Mouse (Mus musculus) midbrain, embryonic 11.5 days (tissue): ENCODE data around the gene B3galt5. TPM values are rescaled to one million over a fixed set of nuclear protein-coding genes. Genes with fewer than 3 reads are reported as not detected.

Source experiments
- ATAC-seq: fragments of 200-750 bp; cut with Nextera tagmentation; 2 replicates; pipeline ENCODE4 v1.8.0; 2017; ENCODE audit warnings: moderate TSS enrichment, moderate library complexity; ENCODE audit not compliant: low FRiP score
- DNase-seq: peaks from one replicate; pipeline ENCODE4 v3.0.0; 2015; ENCODE audit warnings: low spot score; ENCODE audit errors: missing footprints
- H3K27ac ChIP-seq: fragments of 300-500 bp; sonication (generic); 2 replicates; pipeline ENCODE4 v1.5.1; 2014; ENCODE audit warnings: low read depth, low read length
- H3K27me3 ChIP-seq: fragments of 300-500 bp; sonication (generic); 2 replicates; pipeline ENCODE4 v1.6.1; 2014; ENCODE audit warnings: mild to moderate bottlenecking, low read length, moderate library complexity, mixed read lengths; ENCODE audit not compliant: control insufficient read depth, insufficient read depth
- H3K36me3 ChIP-seq: fragments of 300-500 bp; sonication (generic); 2 replicates; pipeline ENCODE4 v1.6.1; 2014; ENCODE audit warnings: mild to moderate bottlenecking, low read length, moderate library complexity, mixed read lengths; ENCODE audit not compliant: control insufficient read depth, insufficient read depth
- H3K4me1 ChIP-seq: fragments of 300-500 bp; sonication (generic); 2 replicates; pipeline ENCODE4 v1.6.1; 2014; ENCODE audit warnings: low read length; ENCODE audit not compliant: control insufficient read depth, insufficient read depth
- H3K4me2 ChIP-seq: fragments of 300-500 bp; sonication (generic); 2 replicates; pipeline ENCODE4 v1.6.1; 2014; ENCODE audit warnings: mild to moderate bottlenecking, moderate library complexity
- H3K4me3 ChIP-seq: fragments of 300-500 bp; sonication (generic); 2 replicates; pipeline ENCODE4 v1.5.1; 2014; ENCODE audit warnings: low read depth, low read length
- H3K9ac ChIP-seq: fragments of 300-500 bp; sonication (generic); 2 replicates; pipeline ENCODE4 v1.6.1; 2014; ENCODE audit warnings: low read length
- H3K9me3 ChIP-seq: fragments of 300-500 bp; sonication (generic); 2 replicates; pipeline ENCODE4 v1.6.1; 2016; ENCODE audit warnings: low read length; ENCODE audit not compliant: control insufficient read depth
- WGBS: fragments of 180-500 bp; shearing (Covaris S2); extraction: QIAGEN DNeasy Blood & Tissue Kit; methylation state at CpG from one replicate; pipeline ENCODE4 v1.1.7; 2014; 5-methylcytosine and 5-hydroxymethylcytosine counted together
- polyA plus RNA-seq: library from polyadenylated mRNA; unstranded; fragments of >200 nt; fragmentation: Nextera tagmentation; extraction: Ambion mirVana; gene quantifications from 2 replicates; pipeline ENCODE4 v1.2.1, GENCODE M21; 2014

B3galt5 gene
- polyA plus RNA-seq, 1 experiment from 2014 or later = 0.70 TPM

DNA sequence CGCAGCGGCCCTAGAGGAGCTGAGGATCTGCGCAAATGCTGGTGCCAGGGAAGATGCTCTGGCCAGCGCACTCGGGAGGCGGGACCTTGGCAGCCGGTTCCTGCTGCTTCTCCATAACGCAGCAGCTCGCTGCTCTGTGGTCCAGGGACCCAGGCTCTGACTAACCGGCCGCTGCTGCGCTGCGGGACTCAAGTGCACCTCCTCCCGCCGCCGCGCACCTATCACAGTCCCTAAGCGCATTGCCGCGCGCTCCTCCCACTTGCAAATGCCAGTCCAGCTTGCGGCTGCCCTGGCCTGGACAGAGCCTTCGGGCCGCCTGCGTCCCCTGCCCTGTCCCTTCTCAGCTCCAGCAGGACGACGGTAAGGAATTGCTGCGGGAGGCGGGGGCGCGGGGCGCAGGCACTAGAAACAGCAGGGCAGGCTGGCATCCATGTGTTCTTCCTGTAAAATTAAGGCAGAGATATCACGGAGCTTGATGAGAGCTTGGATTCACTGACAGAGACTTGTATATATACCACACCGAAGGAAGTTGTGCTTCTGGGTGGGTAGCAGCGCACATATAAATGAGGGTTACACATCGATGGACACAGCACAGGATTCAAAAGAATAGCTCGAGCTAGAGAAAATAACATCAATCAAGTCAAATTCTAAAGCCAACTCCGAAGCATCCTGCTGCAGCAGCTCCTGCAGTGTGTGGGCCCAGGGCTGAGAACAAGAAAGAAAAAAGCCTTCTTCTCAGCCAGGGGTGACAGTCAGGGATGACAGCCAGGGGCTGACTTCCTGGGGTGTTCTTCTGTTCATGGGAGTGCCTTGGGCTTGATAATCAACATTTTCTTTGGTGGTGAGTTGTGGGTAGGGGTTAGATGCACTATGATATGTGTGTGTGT lies 45.4 kb downstream of the B3galt5 start:
- Histone ChIP-seq H3K27me3 (peaks cover 23% of the 10 kb centered on the region), H3K9ac (peak overlapping the region; percentile 61), H3K9me3 (no peaks in the 10 kb centered on the region), H3K27ac (no peak overlapping the region), H3K36me3 (no peaks in the 10 kb centered on the region), H3K4me2 (peak overlapping the region; percentile 81), H3K4me3 (peak overlapping the region; percentile 36), H3K4me1 (peaks cover 8% of the 10 kb centered on the region)
- ATAC-seq = peak; percentile 81
- DNase-seq = peak; percentile 94
- WGBS = 2% methylated on average over 38 of the region's 38 CpGs

DNA sequence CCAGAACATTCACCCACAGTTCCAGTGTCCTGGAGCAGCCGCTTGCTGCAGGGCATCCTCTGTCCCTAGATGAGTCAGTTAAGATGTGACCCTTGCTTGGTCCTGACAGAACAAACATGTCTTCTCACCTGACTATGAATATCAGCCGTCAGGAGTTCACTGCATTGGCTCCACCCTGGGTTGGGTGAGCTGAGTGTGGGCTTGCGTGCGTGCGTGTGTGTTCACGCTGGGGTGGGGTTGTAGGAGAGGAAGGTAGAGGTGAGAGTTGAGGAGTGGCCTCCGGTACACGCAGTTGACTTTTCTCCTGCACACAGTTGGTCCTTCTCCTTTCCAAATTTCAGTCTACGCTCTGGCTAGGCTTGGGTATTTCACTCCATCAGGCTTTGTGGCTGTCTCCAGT lies 47.0 kb downstream of the B3galt5 start:
- 92% methylated on average over 9 of the region's 9 CpGs for WGBS
- no peaks in the 10 kb centered on the region for H3K36me3 ChIP-seq
- no peak overlapping the region for H3K4me2 ChIP-seq
- no peak overlapping the region for H3K4me3 ChIP-seq
- H3K27ac ChIP-seq = no peak overlapping the region
- ATAC-seq (no peak), DNase-seq (no peak)
- peaks cover 23% of the 10 kb centered on the region for H3K27me3 ChIP-seq
- H3K4me1 ChIP-seq = peaks cover 8% of the 10 kb centered on the region
- no peaks in the 10 kb centered on the region for H3K9me3 ChIP-seq
- no peak overlapping the region for H3K9ac ChIP-seq

DNA sequence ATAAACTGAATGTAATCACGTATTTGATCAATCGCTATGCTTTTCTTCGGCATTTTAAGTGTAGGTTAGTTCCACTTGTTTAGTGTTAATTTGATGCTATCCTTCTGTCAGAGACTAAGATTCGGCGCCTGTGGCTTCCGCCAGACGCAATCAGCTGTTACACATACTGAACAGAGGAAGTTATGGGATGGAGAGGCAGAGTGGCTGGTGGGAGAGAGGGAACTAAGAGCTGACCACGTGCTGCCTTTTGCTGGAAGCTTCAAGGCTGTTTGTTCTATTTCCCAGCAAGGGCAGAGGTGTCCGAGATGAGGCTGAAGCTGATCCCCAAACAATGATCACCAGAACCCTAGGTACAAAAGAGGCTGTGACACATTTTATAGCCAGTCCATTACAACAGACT lies 56.3 kb downstream of the B3galt5 start:
- Histone ChIP-seq H3K27me3 (no peaks in the 10 kb centered on the region), H3K4me2 (no peak overlapping the region), H3K9ac (no peak overlapping the region), H3K9me3 (no peaks in the 10 kb centered on the region), H3K27ac (no peak overlapping the region), H3K4me3 (no peak overlapping the region), H3K36me3 (no peaks in the 10 kb centered on the region), H3K4me1 (no peaks in the 10 kb centered on the region)
- ATAC-seq = no peak
- no peak for DNase-seq
- WGBS = 80% methylated on average over 9 of the region's 9 CpGs

DNA sequence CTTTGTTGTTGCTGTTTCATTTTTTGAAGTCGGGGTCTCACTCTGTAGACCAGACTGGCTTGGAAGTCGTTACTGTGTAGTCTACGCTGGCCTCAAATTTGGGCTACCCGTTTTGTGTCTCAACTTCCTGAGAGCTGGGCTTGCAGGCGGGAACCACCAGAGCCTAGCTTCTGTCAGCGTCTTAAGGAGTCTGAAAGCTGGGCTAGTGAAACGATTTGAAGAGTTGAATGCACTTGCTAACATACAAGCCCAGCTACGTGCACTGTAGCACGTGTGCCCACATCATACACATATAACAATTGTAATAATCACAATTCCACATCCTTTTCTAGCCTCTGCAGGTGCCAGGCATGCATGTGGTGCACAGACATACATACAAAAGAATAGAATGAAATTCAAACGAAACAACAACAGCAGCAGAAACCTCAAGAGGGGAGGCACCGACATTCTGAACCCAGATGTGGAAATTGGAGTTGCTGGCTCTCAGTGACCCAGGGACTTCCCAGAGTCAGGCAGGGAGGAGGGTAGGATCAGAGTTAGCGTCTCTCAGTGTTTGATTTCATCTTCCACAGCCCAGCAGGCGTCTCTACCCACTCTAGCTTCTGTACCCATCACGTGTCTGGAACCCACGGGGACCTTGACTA lies 57.1 kb downstream of the B3galt5 start:
- DNase-seq (no peak), ATAC-seq (no peak)
- Histone ChIP-seq H3K9me3 (no peaks in the 10 kb centered on the region), H3K4me1 (no peaks in the 10 kb centered on the region), H3K27ac (no peak overlapping the region), H3K36me3 (no peaks in the 10 kb centered on the region), H3K27me3 (no peaks in the 10 kb centered on the region), H3K9ac (no peak overlapping the region), H3K4me2 (no peak overlapping the region), H3K4me3 (no peak overlapping the region)
- 75% methylated on average over 15 of the region's 15 CpGs for WGBS

DNA sequence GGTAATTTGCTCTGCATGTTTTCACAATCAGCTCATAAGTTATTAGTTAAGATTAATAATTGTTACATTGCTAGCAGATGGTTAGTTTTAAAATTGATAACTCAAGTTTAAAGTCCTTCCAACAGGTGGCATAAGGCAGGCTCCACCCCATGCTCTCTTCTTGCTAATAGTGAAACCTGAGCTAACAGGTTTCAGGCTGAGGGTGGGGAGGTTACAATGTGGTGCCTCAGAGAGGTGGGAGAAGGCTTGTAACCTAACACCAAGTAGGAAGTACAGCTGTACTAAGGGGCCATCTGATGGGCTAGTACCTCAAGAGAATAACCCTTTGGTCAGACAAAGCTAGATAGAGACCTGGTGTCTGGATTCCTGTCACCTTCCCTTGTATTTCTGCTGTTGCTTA lies 62.5 kb downstream of the B3galt5 start:
- H3K9ac ChIP-seq = no peak overlapping the region
- no peaks in the 10 kb centered on the region for H3K27me3 ChIP-seq
- no peak overlapping the region for H3K4me2 ChIP-seq
- H3K36me3 ChIP-seq = no peaks in the 10 kb centered on the region
- no peak for ATAC-seq
- no peaks in the 10 kb centered on the region for H3K9me3 ChIP-seq
- no peak overlapping the region for H3K4me3 ChIP-seq
- DNase-seq = no peak
- H3K4me1 ChIP-seq = no peaks in the 10 kb centered on the region
- H3K27ac ChIP-seq = no peak overlapping the region

DNA sequence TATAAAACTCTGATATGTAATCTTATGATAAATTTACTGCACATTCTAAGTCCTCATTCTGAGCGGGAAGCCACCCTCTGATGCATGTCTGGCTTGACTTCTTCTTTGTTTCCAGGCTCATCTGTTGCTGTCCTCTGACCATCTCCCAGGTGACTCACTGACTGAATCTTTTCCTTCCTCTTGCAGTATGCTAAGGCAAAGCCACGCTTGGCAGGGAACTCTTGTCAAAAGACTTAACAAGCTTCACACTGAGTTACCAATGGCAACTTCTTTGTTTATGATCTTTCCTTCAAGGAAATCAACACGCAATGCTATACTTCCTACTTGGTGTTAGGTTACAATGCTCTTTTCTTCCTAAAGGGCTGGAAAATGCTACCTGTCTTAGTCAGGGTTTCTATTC lies 63.0 kb downstream of the B3galt5 start:
- no peaks in the 10 kb centered on the region for H3K4me1 ChIP-seq
- H3K27ac ChIP-seq = no peak overlapping the region
- no peaks in the 10 kb centered on the region for H3K36me3 ChIP-seq
- DNase-seq (no peak), ATAC-seq (no peak)
- no peak overlapping the region for H3K4me2 ChIP-seq
- H3K4me3 ChIP-seq = no peak overlapping the region
- 67% methylated on average over 3 of the region's 3 CpGs for WGBS
- H3K9me3 ChIP-seq = no peaks in the 10 kb centered on the region
- no peak overlapping the region for H3K9ac ChIP-seq
- no peaks in the 10 kb centered on the region for H3K27me3 ChIP-seq

DNA sequence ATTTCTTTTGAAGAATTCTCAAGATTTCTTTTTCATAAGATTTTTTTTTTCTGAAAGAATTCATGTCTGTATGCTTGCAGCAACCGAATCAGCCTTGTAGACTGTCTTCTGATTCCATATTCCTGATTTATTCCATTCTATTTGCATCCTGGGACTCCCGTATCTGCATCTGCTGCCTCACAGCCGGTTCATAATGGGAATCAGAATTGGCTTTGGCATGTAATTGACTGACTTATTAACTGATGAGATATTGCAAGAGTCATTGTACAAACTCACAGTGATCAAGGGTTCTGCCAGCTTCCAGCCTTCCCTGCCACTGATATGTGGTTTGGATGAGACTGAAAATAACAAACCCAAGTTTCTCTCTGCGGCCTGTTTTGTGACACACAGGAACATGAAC lies 67.8 kb downstream of the B3galt5 start:
- Histone ChIP-seq H3K27me3 (no peaks in the 10 kb centered on the region), H3K36me3 (no peaks in the 10 kb centered on the region), H3K9ac (no peak overlapping the region), H3K9me3 (no peaks in the 10 kb centered on the region), H3K4me2 (no peak overlapping the region), H3K4me3 (no peak overlapping the region), H3K4me1 (no peaks in the 10 kb centered on the region), H3K27ac (no peak overlapping the region)
- ATAC-seq = no peak
- no peak for DNase-seq
- 88% methylated on average over 4 of the region's 4 CpGs for WGBS

DNA sequence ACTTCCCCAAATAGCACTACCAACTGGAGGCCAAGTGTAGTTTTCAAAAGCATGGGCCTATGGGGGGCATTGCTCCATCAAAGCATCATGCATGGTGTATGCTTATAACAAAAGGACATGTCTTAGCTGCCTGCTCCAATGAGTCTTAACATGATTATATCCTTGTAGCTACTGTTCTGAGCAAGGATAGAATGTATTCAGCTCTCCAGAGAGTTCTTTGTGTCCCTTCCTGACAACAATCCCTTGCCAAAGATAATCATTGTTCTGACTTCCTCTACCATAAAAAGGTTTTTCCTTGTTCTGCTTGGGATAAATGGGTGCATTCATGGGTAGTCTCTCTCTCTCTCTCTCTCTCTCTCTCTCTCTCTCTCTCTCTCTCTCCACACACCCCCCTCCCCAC lies 68.8 kb downstream of the B3galt5 start:
- H3K9ac ChIP-seq = no peak overlapping the region
- DNase-seq = no peak
- no peak overlapping the region for H3K27ac ChIP-seq
- no peak overlapping the region for H3K4me3 ChIP-seq
- no peaks in the 10 kb centered on the region for H3K36me3 ChIP-seq
- ATAC-seq = no peak
- H3K27me3 ChIP-seq = no peaks in the 10 kb centered on the region
- no peaks in the 10 kb centered on the region for H3K4me1 ChIP-seq
- H3K4me2 ChIP-seq = no peak overlapping the region
- no peaks in the 10 kb centered on the region for H3K9me3 ChIP-seq

DNA sequence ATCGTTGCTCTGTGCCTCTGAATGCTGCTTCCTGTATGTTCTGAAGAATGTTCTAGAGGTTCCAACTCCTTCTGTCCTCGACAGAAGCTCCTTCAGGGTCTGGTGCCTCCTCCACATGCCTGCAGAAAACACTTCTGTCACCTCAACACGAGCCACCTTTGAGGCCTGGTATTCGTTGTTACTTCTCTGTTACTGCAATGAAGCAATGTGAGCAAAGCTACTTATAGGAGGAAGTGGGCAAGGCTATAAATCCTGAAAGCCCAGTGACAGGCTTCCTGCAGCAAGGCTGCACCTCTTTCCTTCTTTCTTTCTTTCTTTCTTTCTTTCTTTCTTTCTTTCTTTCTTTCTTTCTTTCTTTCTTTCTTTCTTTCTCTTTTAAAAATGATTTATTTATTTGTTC lies 71.3 kb downstream of the B3galt5 start:
- ATAC-seq (no peak), DNase-seq (no peak)
- H3K27me3 ChIP-seq = no peaks in the 10 kb centered on the region
- H3K36me3 ChIP-seq = no peaks in the 10 kb centered on the region
- H3K4me3 ChIP-seq = no peak overlapping the region
- no peaks in the 10 kb centered on the region for H3K4me1 ChIP-seq
- no peak overlapping the region for H3K27ac ChIP-seq
- no peak overlapping the region for H3K9ac ChIP-seq
- WGBS = 81% methylated on average over 4 of the region's 4 CpGs
- H3K9me3 ChIP-seq = no peaks in the 10 kb centered on the region
- H3K4me2 ChIP-seq = no peak overlapping the region
